Mouse (Mus musculus) heart, embryonic 15.5 days (tissue): ENCODE results near the gene Tmem151b. TPM values are rescaled to one million over a fixed set of nuclear protein-coding genes. Genes with fewer than 3 reads are reported as not detected.
A peak's percentile ranks its signal among the peaks of the same experiment; 100 is the strongest.

Experiments
- ATAC-seq: fragments of 200-750 bp; cut with Nextera tagmentation; replicated peaks from 2 replicates; pipeline ENCODE4 v1.8.0; 2017; ENCODE audit warnings: low read depth, moderate TSS enrichment; ENCODE audit not compliant: insufficient number of reproducible peaks, insufficient read depth, low FRiP score
- H3K27ac ChIP-seq: fragments of 300-500 bp; sonication (generic); 2 replicates; pipeline ENCODE4 v1.5.1; 2015; ENCODE audit warnings: mild to moderate bottlenecking, inconsistent platforms
- H3K27me3 ChIP-seq: fragments of 300-500 bp; sonication (generic); 2 replicates; pipeline ENCODE4 v1.6.1; 2015; ENCODE audit warnings: inconsistent platforms
- H3K36me3 ChIP-seq: fragments of 300-500 bp; sonication (generic); 2 replicates; pipeline ENCODE4 v1.6.1; 2015; ENCODE audit warnings: mild to moderate bottlenecking, inconsistent platforms
- H3K4me1 ChIP-seq: fragments of 300-500 bp; sonication (generic); replicated peaks from 2 replicates; pipeline ENCODE4 v1.6.1; 2015; ENCODE audit warnings: inconsistent platforms
- H3K4me2 ChIP-seq: fragments of 300-500 bp; sonication (generic); 2 replicates; pipeline ENCODE4 v1.6.1; 2015; ENCODE audit warnings: inconsistent platforms, mild to moderate bottlenecking, moderate library complexity
- H3K4me3 ChIP-seq: fragments of 300-500 bp; sonication (generic); 2 replicates; pipeline ENCODE4 v1.5.1; 2015; ENCODE audit warnings: mild to moderate bottlenecking, inconsistent platforms
- H3K9ac ChIP-seq: fragments of 300-500 bp; sonication (generic); 2 replicates; pipeline ENCODE4 v1.6.1; 2015; ENCODE audit warnings: mild to moderate bottlenecking, inconsistent platforms
- H3K9me3 ChIP-seq: fragments of 300-500 bp; sonication (generic); replicated peaks from 2 replicates; pipeline ENCODE4 v1.6.1; 2016; ENCODE audit warnings: inconsistent platforms
- WGBS: fragments of 180-500 bp; shearing (Covaris S2); methylation state at CpG from one replicate; pipeline ENCODE4 v1.1.7; 2015; ENCODE audit warnings: mixed read lengths; 5-methylcytosine and 5-hydroxymethylcytosine counted together
- polyA plus RNA-seq: library from polyadenylated mRNA; unstranded; fragments of >200 nt; fragmentation: Nextera tagmentation; extraction: Ambion mirVana; gene quantifications from 2 replicates; pipeline ENCODE4 v1.2.1, GENCODE M21; 2015

Gene Tmem151b
- polyA plus RNA-seq, 1 experiment from 2014 or later = 0.96 TPM

DNA sequence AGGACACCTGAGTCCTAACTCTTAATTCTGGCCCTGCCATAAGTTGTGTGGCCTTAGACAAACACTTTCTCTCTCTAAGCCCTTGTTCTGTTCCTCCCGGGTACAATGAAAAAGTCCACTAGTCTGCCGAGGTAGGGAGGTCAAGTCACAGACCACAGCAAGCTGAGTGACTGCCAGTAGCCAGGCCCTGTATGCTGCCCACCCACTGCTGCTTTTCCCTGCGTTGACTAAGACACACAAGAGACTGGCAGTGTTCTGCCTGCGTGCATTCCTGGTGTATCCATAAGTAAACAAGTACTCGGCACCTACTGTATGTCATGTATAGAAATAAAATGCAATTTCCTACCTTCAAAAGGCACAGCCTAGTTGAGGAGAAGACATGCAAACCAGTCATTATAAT, 776 bp upstream of the Tmem151b start:
- H3K9ac ChIP-seq = no peak overlapping the region
- no peaks in the 10 kb centered on the region for H3K36me3 ChIP-seq
- H3K4me2 ChIP-seq = peak overlapping the region; percentile 97
- H3K4me3 ChIP-seq = 0 out of 2 replicates have a peak overlapping the region, but pooled peaks have one; percentile 62
- 32% methylated on average over 5 of the region's 5 CpGs for WGBS
- H3K4me1 ChIP-seq = peaks cover 28% of the 10 kb centered on the region
- ATAC-seq = no peak
- peaks cover 71% of the 10 kb centered on the region for H3K27me3 ChIP-seq
- no peaks in the 10 kb centered on the region for H3K9me3 ChIP-seq
- no peak overlapping the region for H3K27ac ChIP-seq

DNA sequence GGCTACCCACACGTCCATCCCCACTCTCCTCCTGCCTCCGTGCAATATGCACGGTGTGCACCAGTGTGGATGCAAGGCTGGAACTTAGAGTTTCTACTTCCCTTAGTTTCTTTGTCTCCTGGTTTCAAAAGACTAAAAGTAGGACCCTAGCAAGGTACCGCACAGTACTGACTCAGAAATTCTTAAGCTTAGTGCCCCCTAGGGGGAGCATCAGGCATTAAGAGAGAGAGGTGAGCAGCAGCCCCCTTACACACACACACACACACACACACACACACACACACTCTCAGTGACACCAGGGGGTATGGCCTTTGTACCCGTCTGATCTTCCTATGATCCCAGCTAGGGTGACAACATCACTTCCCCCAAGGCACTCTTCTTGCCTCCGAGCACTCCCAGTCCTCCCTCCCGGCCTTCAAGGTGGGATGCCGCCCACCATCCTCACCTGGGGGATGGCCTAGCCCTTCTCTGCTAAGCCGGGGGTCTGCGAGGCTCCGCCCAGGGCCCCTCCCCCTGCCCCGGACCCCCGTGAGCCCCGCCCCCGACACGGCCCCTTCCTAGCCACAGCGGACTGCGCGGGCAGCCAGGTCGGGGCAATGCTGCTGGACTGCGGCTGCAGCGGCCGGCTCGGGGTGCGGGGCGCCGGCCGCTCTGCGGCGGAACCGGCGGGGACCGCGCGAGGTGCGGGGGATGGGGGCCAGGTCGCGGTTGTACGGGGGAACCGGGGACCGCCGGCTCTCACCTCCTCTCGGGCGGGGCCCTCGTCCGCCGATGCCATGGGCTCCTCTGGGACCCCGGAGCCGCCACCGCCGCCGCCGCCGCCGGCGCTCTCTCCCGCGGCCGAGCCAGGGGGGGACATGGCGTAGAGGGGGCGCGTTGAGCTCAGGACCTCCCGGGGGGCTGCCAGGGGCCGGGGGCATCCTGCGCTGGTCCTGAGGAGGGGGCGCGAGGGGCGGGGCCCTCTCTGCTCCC, 650 bp downstream of the Tmem151b start:
- H3K4me3 ChIP-seq = peak overlapping the region; percentile 62
- H3K9me3 ChIP-seq = no peaks in the 10 kb centered on the region
- 3% methylated on average over 40 of the region's 68 CpGs for WGBS
- H3K36me3 ChIP-seq = no peaks in the 10 kb centered on the region
- peak overlapping the region; percentile 97 for H3K4me2 ChIP-seq
- H3K27ac ChIP-seq = no peak overlapping the region
- ATAC-seq = 0 out of 2 replicates have a peak, but pooled peaks have one; percentile 14
- peak overlapping the region; percentile 56 for H3K9ac ChIP-seq
- peaks cover 39% of the 10 kb centered on the region for H3K4me1 ChIP-seq
- H3K27me3 ChIP-seq = peaks cover 78% of the 10 kb centered on the region

GRCm38 (mm10) chr17:45547461-45548190, 1.9 kb downstream of the Tmem151b start:
- H3K36me3 ChIP-seq = no peaks in the 10 kb centered on the region
- no peak overlapping the region for H3K4me3 ChIP-seq
- H3K4me1 ChIP-seq = peaks cover 40% of the 10 kb centered on the region
- 68% methylated on average over 5 of the region's 5 CpGs for WGBS
- no peak for ATAC-seq
- no peak overlapping the region for H3K9ac ChIP-seq
- no peak overlapping the region for H3K4me2 ChIP-seq
- no peak overlapping the region for H3K27ac ChIP-seq
- no peaks in the 10 kb centered on the region for H3K9me3 ChIP-seq
- peaks cover 84% of the 10 kb centered on the region for H3K27me3 ChIP-seq

- peaks cover 40% of the 10 kb centered on the region for H3K4me1 ChIP-seq
- H3K27me3 ChIP-seq = peaks cover 91% of the 10 kb centered on the region
- no peak overlapping the region for H3K27ac ChIP-seq
- ATAC-seq = no peak
- no peak overlapping the region for H3K9ac ChIP-seq
- no peak overlapping the region for H3K4me2 ChIP-seq
- no peak overlapping the region for H3K4me3 ChIP-seq
- 67% methylated on average over 16 of the region's 16 CpGs for WGBS
- H3K36me3 ChIP-seq = no peaks in the 10 kb centered on the region
- H3K9me3 ChIP-seq = no peaks in the 10 kb centered on the region
Observed at GRCm38 (mm10) chr17:45546941-45547340, 2.5 kb downstream of the Tmem151b start.

DNA sequence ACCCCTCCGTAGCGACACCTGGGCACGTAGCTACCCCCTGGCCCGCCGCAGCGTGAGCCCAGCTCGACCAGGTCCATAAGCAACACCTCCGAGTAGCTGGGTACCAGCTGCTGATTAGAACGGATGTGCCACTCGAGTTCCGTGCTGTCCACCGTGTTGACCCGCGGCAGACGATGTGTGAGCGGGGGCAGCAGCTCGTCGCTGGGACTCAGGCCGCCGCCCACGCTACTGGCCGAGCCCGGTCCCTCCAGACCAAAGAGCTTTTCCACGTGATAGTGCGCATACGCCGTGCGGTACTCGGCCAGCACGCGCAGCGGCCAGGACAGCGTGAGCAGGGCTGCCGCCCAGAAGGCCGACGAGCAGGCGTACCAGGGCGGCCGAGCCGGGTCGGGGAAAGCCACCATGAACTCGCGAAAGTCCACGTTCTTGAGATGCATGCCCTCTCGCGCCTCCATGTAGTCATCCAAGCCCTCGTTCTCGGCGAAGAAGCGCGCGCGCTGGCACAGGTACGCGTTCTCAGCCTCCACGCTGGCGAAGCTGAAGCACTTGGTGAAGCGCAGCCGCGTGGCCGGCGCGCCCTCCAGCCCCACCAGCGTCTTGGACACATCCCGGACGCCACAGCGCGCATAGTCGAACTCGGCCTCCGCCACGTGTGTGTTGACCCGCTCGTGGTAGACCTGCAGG, 4.1 kb downstream of the Tmem151b start:
- Histone ChIP-seq H3K36me3 (no peaks in the 10 kb centered on the region), H3K9me3 (no peaks in the 10 kb centered on the region), H3K9ac (no peak overlapping the region), H3K27ac (no peak overlapping the region), H3K4me1 (peaks cover 38% of the 10 kb centered on the region), H3K27me3 (peaks cover 92% of the 10 kb centered on the region), H3K4me3 (peak overlapping the region; percentile 43), H3K4me2 (peak overlapping the region; percentile 65)
- WGBS = 8% methylated on average over 74 of the region's 74 CpGs
- ATAC-seq = no peak

DNA sequence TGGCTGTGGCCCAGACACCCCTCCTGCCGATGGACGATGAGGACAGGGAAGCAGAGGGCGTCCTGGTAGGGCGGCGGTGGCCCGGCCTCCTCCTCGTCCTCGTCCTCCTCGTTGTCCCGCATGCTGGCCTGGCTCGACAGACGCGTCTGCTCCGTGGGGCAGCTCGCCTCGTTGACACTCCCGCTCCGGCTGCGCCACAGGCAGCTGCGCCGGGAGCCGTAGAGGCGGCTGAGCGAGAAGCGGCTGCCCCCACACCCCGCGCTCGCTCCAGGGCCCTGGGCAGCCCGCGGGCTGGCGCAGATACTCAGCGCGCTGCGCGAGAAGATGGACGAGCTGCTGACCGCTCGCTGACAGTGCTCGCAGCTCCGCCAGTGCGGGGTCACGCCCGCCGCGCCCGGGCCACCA, 4.6 kb downstream of the Tmem151b start:
- peak overlapping the region; percentile 43 for H3K4me3 ChIP-seq
- peaks cover 92% of the 10 kb centered on the region for H3K27me3 ChIP-seq
- peaks cover 33% of the 10 kb centered on the region for H3K4me1 ChIP-seq
- H3K9me3 ChIP-seq = no peaks in the 10 kb centered on the region
- WGBS = 3% methylated on average over 46 of the region's 46 CpGs
- no peak overlapping the region for H3K27ac ChIP-seq
- no peak overlapping the region for H3K9ac ChIP-seq
- ATAC-seq = no peak
- no peaks in the 10 kb centered on the region for H3K36me3 ChIP-seq
- peak overlapping the region; percentile 65 for H3K4me2 ChIP-seq

- peak overlapping the region; percentile 65 for H3K4me2 ChIP-seq
- H3K4me1 ChIP-seq = peaks cover 26% of the 10 kb centered on the region
- H3K9me3 ChIP-seq = no peaks in the 10 kb centered on the region
- H3K4me3 ChIP-seq = peak overlapping the region; percentile 43
- peaks cover 95% of the 10 kb centered on the region for H3K27me3 ChIP-seq
- no peak overlapping the region for H3K27ac ChIP-seq
- H3K9ac ChIP-seq = no peak overlapping the region
- no peaks in the 10 kb centered on the region for H3K36me3 ChIP-seq
- 7% methylated on average over 24 of the region's 24 CpGs for WGBS
- no peak for ATAC-seq
Observed at GRCm38 (mm10) chr17:45544001-45544872, 5.2 kb downstream of the Tmem151b start.

DNA sequence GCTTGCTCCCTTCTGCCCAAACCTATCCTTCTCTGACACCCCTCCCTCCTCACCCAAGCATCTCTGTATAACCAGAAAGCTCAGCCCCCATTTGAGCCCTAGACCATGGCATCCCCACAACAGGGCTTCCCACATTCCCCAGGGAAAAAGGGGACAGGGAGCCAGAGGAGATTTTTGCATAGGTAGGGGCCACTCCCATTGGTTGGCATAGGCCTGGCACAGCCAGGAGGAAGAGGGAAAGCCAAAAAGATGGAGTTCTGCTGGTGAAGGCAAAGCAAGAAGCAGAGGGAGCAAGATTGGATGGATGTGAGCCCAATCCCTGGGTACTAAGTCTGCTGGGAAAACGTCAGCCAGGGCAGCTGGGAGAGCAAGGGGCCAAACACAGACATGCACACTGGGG, 6.4 kb downstream of the Tmem151b start:
- WGBS = 48% methylated on average over 1 of the region's 1 CpGs
- no peak for ATAC-seq

GRCm38 (mm10) chr17:45542705-45543104, 6.8 kb downstream of the Tmem151b start:
- Histone ChIP-seq H3K27ac (no peak overlapping the region), H3K27me3 (peaks cover 98% of the 10 kb centered on the region), H3K9ac (no peak overlapping the region), H3K36me3 (no peaks in the 10 kb centered on the region), H3K4me2 (no peak overlapping the region), H3K9me3 (no peaks in the 10 kb centered on the region), H3K4me3 (no peak overlapping the region), H3K4me1 (peaks cover 20% of the 10 kb centered on the region)
- 66% methylated on average over 2 of the region's 2 CpGs for WGBS
- ATAC-seq = no peak

More for the DNA sequence above, 6.4 kb downstream of the Tmem151b start:
- peaks cover 98% of the 10 kb centered on the region for H3K27me3 ChIP-seq
- H3K4me3 ChIP-seq = no peak overlapping the region
- H3K9ac ChIP-seq = no peak overlapping the region
- H3K4me1 ChIP-seq = peaks cover 20% of the 10 kb centered on the region
- H3K36me3 ChIP-seq = no peaks in the 10 kb centered on the region
- H3K9me3 ChIP-seq = no peaks in the 10 kb centered on the region
- no peak overlapping the region for H3K27ac ChIP-seq
- H3K4me2 ChIP-seq = no peak overlapping the region

GRCm38 (mm10) chr17:45542129-45542528, 7.3 kb downstream of the Tmem151b start:
- H3K4me3 ChIP-seq = no peak overlapping the region
- H3K36me3 ChIP-seq = no peaks in the 10 kb centered on the region
- no peak overlapping the region for H3K9ac ChIP-seq
- H3K27me3 ChIP-seq = peaks cover 98% of the 10 kb centered on the region
- H3K4me2 ChIP-seq = no peak overlapping the region
- WGBS = 22% methylated on average over 6 of the region's 6 CpGs
- no peak for ATAC-seq
- H3K9me3 ChIP-seq = no peaks in the 10 kb centered on the region
- no peak overlapping the region for H3K27ac ChIP-seq
- peaks cover 20% of the 10 kb centered on the region for H3K4me1 ChIP-seq
